Mouse (Mus musculus) left cerebral cortex, postnatal 4 days (tissue): Measurements from ENCODE around the gene Tmod1. TPM values are rescaled to one million over a fixed set of nuclear protein-coding genes. Genes with fewer than 3 reads are reported as not detected.

Source experiments
- DNase-seq: peaks from one replicate; pipeline ENCODE4 v3.0.0-alpha.2; 2022
- intact Hi-C: fragments of 180-260 bp; cut with DNase I; formaldehyde crosslinking; loops from one replicate; pipeline ENCODE4 v1.15.1; 2025
- total RNA-seq, 2 experiments: library from RNA; stranded (reverse); gene quantifications; 2 replicates each; pipeline ENCODE4 v1.2.3; 2021

The Tmod1 gene
- total RNA-seq, 2 experiments from 2014 or later = 2.4 to 3.4 TPM

DNA sequence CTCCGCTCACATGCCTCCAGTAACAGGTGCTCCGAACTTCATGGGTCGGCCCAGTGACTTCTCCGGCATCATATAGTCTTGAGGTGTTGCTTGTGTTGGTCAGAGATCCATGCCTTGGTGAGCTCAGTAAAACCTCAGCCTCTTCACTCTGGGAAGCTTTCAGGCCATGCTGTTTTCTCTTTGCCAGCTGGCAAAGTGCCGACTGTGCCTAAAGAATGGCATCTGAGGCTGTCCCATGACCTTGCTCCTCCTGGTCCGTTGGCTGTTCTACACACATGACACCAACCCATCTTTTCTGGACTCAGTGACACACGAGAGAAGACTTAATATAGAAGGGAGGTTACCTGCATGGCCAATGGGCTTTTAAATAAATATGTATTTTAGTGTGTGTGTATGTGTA is 9.7 kb downstream of the Tmod1 start:
- no peak for DNase-seq
- intact Hi-C loops = no loop called here

DNA sequence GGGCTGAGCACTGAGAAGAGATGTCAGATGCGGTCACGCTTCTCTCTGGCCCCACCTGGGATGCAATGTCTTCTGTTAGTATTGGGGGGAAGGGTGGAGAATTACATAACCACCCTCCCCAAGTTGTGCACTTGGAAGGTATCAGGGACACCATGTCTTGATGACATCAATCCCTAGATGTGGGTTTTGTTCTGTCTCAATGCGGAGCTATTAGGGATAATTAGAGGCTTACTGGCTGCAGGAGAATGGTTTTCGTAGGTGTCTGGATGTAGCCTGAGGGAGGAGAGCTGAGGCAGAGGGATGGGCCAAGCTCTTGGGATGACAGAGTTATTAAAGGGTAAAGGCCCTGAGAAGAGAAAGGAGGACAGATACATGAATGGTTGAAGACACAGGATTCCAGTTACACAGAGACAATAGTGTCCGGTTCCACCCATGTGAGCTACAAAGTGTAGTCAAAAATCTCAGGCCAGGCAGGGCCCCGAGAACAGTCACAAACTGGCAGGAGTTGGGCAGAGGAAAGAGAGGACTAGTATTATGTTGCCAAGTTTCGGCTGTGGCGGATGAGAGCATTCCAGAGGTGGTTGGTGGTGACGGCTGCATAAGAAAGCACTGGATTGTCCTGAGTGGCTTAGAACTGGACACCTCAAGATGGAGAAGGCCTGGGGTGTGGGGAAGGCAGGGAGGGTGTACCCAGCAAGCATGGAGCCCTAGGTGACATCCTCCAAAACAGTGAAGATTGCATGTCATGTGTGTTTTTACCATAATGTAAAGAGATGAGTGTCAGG is 14.8 kb downstream of the Tmod1 start:
- no peak for DNase-seq
- intact Hi-C loops = no loop called here

DNA sequence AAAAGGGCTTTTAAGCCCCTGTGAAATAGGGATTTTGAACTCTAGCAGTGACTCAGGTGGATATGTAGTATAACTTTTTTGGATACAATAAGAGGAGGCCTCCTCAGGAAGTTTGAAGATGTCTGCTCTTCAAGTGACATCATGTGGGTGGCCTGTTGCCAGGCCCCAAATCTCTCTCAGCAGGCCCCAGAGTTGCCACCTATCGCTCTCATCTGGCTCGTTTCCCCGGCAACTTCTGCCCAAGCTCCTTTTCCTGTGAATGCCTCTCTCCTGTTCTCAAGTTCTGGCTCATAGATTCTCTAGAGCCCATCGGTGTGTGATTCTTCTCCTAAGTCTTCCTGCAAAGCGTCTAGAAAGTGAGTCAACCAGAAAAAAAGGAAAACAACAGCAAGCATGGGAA is 17.4 kb downstream of the Tmod1 start:
- no peak for DNase-seq
- intact Hi-C loops = no loop called here

DNA sequence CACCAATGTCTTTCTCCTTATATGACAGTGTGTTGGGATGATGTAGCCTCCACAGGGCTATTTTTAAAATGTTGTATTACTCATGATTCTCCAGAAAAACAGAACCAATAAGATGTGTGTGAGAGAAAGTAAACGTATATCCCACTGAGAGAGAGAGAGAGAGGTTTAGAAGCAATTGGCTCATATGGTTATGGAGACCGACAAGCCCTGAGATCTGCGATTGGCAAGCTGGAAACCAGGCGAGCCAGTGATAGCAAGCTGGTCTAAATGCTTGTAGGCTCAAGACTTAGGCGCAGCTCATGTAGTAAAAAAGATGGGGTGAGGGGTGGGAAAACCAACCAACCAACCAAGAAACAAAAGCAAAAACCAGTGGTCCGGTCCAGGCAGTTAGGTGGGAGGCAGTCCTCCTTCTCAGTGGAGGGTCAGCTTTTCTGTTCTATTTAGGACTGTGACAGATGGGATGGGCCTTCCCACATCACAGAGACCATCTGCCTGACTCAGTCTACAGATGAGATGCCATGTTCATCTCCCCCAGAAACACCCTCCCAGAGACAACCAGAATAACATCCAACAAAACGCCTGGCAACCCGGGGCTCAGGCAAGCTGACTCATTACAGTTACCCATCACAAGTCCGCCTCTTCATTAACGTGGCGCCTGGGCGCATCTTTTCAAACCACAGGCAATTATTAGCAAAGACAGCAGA is 22.7 kb downstream of the Tmod1 start:
- peak; percentile 32 for DNase-seq
- intact Hi-C loops = no loop called here

DNA sequence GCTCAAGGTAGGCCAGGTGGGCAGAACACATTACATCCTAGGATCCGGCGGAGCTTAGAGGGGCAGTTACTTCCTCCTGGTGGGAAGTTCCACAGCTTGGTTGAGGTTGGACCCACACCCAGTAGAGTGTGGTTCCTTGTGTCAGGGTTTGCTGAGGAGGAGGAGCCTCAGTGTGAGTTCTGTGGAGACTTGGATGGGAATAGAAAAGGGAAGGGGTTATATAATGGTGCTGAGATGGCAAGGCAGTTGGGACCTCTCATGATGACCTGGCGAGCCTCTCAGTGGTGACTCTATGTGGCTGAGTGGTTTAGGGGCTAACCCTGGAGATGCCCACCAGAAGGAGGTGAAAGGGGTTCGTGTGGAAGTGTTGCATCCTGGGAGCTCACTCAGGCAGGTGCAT is 25.1 kb downstream of the Tmod1 start:
- intact Hi-C loops = no loop called here
- DNase-seq = no peak

DNA sequence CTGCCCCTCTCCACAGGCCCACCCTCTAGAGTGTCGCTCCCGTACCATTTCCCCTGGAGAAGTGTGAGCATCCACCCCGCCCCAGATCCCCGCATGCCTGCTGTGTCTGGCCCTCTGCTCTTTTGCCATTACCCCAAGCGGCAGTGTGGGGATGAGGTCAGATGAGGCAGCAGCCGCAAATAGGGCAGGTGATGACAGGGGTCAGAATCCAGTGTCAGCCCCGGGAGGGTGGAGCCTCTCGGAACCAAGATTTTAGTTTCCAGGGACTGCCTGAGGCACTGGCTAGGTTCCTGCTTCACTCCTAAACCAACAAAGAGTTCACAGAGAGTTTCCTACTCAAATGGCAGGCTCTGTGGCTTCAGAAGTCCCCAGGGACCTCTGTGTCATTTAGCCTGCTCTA is 25.5 kb downstream of the Tmod1 start:
- intact Hi-C loops = no loop called here
- no peak for DNase-seq

DNA sequence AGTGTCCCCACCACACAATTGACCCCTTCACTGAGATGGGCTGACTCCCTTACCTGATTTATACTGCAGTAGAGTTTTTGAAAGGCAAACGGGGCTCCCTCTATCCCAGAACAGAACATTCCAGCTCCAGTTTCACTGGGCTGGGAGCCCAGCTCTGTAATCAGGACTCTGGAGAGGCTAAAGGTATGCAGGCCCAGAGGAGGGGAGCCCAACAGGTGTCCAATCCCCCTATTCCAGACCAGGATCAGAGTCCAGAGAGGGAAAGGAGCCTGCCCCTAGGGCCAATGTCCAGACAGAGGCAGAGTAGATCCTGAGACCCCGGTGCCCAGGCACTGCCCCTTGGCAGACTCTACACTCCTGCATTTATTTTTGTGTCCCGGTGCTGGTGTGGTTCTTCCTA is 26.2 kb downstream of the Tmod1 start:
- intact Hi-C loops = no loop called here
- DNase-seq = no peak

DNA sequence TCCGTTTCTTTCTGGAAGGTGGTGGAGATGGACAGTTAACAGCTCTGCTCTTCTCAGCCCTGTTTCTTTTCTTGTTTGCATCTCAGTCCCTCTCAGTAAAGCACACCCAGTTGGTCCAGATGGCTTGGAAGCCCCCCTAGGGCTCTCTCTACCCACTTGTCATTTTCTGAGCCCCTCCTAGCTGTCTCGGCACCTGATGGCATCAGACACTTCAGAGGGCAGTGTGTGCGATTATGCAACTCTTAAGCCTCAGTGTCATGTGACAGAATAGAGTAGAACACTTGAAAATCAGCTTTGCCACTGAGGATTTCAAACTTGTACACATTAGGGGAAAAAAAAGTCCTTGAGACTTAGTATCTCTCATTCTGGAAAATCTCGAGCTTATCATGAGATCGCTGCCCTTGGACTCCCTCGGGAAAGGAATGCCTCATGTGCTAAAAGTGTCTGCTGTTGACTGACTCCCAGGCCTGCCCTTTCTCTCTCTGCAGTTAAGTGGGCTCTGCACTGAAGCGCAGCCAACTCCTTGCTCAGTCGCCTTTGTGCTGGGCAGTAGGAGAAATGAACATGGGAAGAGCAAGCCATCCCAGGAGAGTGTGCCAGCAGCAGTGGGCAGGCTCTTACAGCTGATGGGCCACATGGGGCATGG is 27.1 kb downstream of the Tmod1 start:
- DNase-seq = no peak
- intact Hi-C loops = no loop called here

DNA sequence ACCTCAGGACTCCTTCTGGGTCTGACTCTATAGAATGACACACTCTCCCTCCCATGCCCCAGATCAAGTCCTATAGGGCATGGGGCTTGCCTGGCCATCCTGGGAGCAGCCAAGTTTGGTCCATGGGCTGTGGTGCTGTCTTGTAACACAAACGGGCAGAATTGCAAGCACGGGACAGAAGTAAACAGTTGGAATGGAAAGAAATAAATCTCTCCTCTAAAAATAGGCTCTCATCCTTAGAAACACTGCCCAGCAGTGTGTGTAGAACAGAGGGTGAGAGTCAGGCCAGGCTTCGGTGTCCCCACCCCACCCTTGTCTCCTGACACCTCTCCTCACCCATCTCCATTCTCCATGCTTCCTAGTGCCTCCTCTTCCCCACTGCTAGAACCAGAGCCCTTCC is 29.3 kb downstream of the Tmod1 start:
- intact Hi-C loops = no loop called here
- no peak for DNase-seq

DNA sequence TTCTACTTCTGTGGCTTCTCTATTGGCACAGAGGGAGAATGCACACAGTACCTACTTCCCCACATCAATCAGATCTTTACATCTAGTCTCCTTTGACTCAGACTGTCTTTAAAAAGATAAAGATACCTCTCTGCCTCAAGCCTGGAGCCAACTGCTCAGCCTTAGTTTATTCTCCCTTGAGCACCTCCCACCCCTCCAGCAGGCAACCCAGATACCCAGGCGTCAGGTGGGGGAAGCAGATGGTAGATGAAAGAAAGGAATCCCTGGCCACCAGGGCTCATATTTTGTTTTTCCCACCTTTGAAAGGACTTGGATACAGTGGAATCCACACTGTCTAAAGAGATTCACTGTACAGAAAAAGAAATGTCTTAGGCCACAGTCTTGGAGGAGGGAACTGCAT is 29.8 kb downstream of the Tmod1 start:
- DNase-seq = no peak
- intact Hi-C loops = no loop called here

DNA sequence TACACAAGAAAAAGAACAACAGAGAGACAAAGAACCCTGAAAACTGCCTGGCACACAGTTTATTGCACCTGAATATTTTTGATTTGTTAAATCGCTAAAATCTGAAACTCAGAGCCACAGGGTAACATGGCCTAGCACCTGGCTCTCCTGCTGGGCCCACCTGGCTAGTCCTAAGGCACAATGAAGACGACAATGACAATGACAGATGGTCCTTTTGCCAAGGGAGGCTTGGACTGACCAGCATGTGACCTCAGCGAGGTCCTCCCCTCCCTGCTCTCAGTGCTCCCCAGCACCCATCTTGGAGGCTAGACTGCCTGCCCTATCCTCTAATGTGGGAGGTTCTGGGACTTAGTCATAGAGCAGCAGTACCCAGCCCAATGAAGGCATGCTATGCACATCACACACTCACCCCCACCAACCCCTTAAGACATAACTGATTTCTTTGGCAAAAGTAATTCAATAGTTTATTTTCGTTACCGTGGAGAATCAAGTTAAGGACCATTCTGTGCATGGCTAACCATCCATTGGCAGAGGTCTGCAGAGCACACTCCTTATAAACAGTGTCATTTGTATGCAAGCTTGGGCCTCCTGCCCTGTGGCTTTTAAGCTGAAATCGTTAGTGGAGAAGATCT is 31.2 kb downstream of the Tmod1 start:
- intact Hi-C loops = no loop called here
- no peak for DNase-seq

DNA sequence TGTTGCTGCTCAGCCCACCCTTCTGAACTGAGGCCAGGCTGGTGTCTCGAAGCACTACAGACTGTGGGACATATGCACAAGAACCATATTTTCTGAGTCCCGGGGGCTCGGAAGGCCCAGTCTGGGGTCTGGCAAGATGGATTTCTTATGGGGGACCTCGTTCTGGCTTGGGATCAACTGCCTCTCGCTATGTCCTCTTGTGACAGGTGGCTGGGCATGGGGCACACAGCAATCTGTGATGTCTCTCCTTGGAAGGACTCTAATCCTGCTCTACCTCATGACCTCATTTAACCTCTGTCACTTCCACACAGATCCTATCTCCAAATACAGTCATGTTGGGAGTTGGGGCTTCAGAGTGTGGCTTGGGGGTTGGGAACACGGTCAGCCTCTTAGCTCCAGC is 33.9 kb downstream of the Tmod1 start:
- intact Hi-C loops = no loop called here

DNA sequence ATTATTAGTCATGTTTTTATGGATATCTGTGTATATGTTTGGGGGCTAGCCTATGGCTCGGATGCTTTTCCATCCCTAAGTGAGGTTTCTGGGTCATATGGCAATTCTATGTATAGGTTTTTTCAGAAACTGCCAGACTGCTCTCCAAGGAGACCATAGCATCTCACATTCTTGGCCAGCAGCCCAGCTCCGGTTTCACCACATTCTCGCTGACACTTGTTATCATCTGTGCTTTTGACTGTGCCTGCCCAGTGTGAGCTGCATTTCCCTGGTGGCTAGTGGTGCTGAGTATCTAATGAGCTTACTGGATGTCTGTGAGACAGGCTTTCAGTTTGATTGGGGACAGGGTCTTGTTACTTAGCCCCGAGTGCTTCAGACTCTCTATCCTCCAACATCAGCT is 35.0 kb downstream of the Tmod1 start:
- intact Hi-C loops = no loop called here
- peak; percentile 41 for DNase-seq

More for the DNA sequence above, 33.9 kb downstream of the Tmod1 start:
- DNase-seq = no peak

DNA sequence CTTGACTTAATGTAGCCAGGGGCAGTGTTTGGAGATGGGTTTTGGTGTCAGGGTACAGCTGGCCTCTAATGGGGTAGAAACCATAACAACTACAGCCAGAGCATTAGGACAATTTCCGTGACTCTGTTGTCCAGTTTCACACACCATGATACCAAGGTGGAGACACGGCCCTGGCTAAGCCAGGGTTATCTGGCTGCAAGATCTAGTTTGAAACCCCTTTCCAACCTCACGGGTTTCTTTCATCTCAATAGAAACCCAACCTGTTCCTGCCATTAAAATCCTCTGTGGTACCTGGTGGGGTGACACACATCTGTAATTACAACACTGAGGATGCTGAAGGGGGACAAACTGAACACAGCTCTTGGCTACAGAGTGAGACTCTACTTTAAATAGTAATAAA is 36.9 kb downstream of the Tmod1 start:
- intact Hi-C loops = no loop called here
- DNase-seq = no peak

DNA sequence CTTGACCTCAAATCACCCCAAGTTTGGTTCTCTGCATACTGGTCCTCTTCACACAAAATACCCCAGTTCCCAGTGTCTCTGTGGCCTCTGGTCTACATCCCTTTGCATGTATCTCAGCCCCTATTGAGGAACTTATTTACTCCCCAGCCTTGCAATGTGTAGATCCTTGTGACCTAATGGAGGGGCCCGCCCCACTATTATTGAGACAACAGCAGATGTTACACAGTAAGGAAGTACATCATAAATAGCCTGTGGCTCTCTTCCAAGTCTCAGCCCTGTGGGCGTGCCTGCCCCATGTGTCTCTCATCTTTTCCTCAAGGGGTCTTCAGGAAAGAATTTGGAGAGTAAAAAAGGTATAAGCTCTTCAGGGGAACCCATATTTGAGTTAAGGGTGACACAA is 38.2 kb downstream of the Tmod1 start:
- DNase-seq = no peak
- intact Hi-C loops = no loop called here

DNA sequence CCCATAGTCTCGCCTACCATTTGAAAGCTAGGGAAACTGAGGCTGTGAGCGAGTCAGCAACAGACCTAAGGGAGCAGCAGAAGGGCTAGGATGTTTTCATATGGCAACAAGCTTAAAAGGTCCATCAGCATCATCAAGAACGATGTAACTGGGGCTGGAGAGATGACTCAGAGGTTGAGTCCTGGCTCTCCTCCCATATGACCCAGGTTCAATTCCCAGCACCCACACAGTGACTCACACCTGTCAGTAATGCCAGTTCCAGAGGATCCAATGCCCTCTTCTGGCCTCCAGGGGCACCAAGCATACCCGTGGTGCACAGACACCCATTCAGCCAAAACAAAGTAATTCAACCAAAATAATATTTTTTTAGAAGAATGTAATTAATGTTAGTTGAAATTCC is 41.5 kb downstream of the Tmod1 start:
- intact Hi-C loops = no loop called here
- no peak for DNase-seq

DNA sequence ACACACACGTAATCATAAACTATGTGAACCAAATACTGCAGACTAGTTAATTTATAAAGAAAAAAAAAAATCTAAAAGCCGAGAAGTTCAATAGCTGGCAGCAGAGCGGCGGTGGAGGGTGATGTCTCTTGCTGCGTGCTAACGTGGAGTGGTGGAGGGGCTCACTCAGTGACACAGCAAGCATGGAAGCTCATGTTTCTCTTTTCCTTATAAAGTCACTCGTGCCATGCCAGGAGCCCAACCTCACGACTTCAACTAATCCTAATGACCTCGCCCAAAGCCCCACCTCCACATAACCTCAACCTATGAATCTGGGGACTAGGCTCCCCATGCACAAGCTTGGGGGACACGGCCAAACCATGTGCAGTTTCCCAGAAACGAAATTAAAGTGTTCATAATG is 43.8 kb downstream of the Tmod1 start:
- no peak for DNase-seq
- intact Hi-C loops = no loop called here

DNA sequence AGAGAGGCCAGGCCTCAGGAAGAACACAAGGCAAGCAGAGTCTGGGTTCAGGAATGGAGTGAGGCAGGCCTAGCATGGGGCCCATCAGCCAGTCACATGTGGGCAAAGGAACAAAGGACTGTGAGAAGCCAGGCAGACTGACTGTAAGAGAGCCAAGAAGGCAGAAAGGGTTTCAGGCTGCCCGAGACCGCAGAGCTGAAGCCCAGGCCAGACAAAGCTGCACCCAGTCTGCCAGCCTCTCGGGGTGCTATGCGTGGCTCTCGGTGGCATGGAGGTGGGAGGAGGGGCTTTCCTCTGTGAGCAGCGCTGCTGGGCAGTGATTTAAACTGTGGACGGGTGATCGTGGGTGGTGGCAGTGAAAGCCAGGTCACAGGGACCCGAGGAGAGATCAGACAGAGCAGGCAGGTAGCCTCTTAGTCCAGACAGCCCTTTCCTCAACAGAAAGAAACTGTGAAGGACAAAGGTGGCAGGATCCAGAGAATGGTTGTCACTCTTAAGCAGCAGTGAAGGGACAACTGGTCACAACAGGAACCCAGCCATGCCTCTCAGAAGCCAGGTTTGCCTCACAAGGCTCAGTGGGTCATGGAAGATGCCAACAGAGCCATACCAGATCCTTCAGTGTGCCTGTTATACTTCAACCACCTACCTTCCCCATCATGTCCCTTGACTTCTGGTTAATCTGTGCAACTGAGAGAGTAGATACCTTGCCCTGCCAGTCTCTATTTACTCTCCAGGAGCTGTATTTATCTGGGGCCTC is 45.9 kb downstream of the Tmod1 start:
- intact Hi-C loops = no loop called here
- DNase-seq = peak; percentile 45

DNA sequence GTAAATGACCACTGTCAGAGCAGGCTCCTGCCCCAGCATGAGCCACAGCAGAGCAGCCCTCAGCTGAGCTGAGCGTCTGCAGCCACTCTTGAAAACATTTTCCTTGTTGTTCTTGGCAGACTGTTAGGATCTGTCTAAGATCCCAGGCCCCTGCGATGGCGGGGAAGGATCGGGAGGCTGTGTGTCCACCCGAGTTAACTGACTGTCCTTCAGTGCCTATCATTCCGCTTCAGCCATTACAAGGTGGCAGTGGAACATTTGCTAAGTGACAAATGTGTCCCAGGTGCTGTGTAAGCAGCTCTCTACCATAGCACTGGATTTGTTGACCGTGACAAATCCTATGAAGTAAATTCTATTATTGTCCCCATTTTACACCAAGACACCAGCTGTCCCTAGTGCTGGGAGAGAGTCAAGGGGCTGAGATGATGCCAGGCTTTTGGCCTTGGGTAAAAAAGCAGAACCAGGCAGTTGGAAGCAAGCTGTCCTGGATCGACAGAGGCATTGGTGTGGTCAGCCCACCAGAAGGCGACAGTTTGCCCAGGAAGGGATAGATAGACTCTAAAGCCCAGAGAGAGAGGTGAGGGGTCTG is 46.6 kb downstream of the Tmod1 start:
- intact Hi-C loops = no loop called here
- peak; percentile 65 for DNase-seq

DNA sequence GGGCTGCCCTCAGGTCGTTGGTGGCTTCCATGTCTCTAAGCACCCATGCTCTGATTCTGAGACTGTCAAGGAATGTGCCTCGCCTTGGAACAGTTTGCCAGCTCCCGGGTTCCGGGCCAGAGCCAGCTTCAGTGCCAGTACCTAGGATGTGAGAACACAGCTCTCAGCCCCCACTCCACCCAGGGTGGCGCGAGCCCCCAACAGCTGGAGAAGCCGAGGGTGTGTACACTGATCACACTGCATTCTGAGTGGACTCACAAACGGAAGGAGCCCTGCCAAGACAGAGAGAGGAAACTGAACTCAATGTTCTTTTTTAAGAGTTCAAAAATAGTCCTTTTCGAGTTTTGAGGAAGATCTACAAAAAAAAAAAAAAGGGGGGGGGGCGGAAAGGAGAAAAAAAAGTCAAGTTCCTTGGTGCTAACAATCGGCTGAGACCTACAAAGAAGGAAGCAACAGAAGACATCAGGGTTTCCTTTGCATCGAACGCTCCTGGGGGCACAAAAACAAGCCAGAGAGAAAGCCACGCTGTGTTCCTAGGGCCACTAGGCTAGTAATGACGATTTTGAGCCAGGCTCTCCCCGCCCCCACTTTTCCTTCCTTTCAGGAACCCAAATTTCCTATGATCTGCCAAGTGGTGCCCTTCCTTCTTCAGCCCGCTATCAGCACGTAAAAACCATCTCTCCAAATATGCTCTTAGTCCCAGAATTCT is 48.1 kb downstream of the Tmod1 start:
- no peak for DNase-seq
- intact Hi-C loops = no loop called here
